ENCODE assay signal across 13 mouse cellular contexts in genomic region chr6:39380276-39380675, GRCm38 (mm10). TPM values are rescaled to one million over a fixed set of nuclear protein-coding genes. Genes with fewer than 3 reads are reported as not detected.
"Had no signal": no experiment of that assay in that cellular context is flagged by ENCODE, and none has a peak within 500 bp of the region (broad histone marks: within the 10 kb centered on the region; RNA-seq: fewer than 3 reads in every experiment).

No protein-coding gene starts in this region.

- H3K4me3 ChIP-seq: myocyte had no signal

- H3K9ac ChIP-seq: kidney, embryonic 15.5 days; midbrain, embryonic 12.5 days; midbrain, embryonic 15.5 days; neural tube, embryonic 13.5 days had no signal

- ATAC-seq: midbrain, embryonic 15.5 days had no signal

- H3K9me3 ChIP-seq: kidney, embryonic 15.5 days; liver, embryonic 13.5 days; midbrain, embryonic 12.5 days; midbrain, embryonic 15.5 days; neural tube, embryonic 13.5 days had no signal

- DNase-seq: kidney, adult 11 months; kidney, adult 8-10 months; kidney, postnatal 10 days; kidney, postnatal 4 days; liver, embryonic 13.5 days had no signal

- H3K36me3 ChIP-seq: kidney, embryonic 15.5 days; liver, embryonic 13.5 days; midbrain, embryonic 12.5 days; midbrain, embryonic 15.5 days; neural tube, embryonic 13.5 days had no signal

- H3K27ac ChIP-seq: liver, embryonic 13.5 days; midbrain, embryonic 12.5 days; midbrain, embryonic 15.5 days; neural tube, embryonic 13.5 days had no signal

RNA-seq across cellular contexts. Expression of gene Rab19, which starts 0.7 kb away (rescaled TPM):
- total RNA-seq: layer of hippocampus, adult 18-20 months; left cerebral cortex, adult 18-20 months; left cerebral cortex, postnatal 25 days had no signal
- polyA plus RNA-seq: myocyte; neural tube, embryonic 13.5 days had no signal
